Comparison of ENCODE assay signal across 8 mouse cellular contexts in genomic region chr16:28753124-28753917, GRCm38 (mm10). TPM values are rescaled to one million over a fixed set of nuclear protein-coding genes. Genes with fewer than 3 reads are reported as not detected.
DNase-seq lines count a peak whose midpoint lies in the region; ATAC-seq and TF ChIP-seq lines count a peak whose summit lies in the region.

No protein-coding gene starts in this region.

- no peak overlapping the region for H3K27ac ChIP-seq in testis, adult 2 months (ENCODE audit: control insufficient read depth, insufficient read depth, low read depth, low read length)

- no peaks in the 10 kb centered on the region for H3K79me2 ChIP-seq in myocyte (ENCODE audit: control insufficient read depth, insufficient read depth)

- peaks cover 13% of the 10 kb centered on the region for H3K27me3 ChIP-seq in myocyte (ENCODE audit: control insufficient read depth, insufficient read depth, insufficient read length)
- no peaks in the 10 kb centered on the region for H3K27me3 ChIP-seq in testis, adult 2 months (ENCODE audit: control insufficient read depth, insufficient read depth, low read length)

- H3K4me1 ChIP-seq in testis, adult 2 months (ENCODE audit: control insufficient read depth, insufficient read depth, low read length): peaks cover 6% of the 10 kb centered on the region; the same call in 1 of the 2 replicates

- no peak for ATAC-seq in CD4-positive, CD25-positive, alpha-beta regulatory T cell, adult 4 months

- no peak overlapping the region for H3K4me3 ChIP-seq in myocyte
- peak overlapping the region; percentile 36 for H3K4me3 ChIP-seq in testis, adult 2 months (ENCODE audit: control insufficient read depth, low read depth, low read length)

- H3K36me3 ChIP-seq in myocyte (ENCODE audit: control insufficient read depth, insufficient read depth): no peaks in the 10 kb centered on the region
- no peaks in the 10 kb centered on the region for H3K36me3 ChIP-seq in testis, adult 2 months (ENCODE audit: control insufficient read depth, insufficient read depth, low read length)

- peak; percentile 70 for DNase-seq in adrenal gland, postnatal 14 days
- peak; percentile 90 for DNase-seq in embryo, embryonic 11 days
- peak; percentile 47 to 54 for DNase-seq in heart, adult 18-20 months
- DNase-seq in kidney, adult 11 months: peak; percentile 2
- peak; percentile 90 to 94 for DNase-seq in left cerebral cortex, postnatal 14 days (ENCODE audit: low spot score in 2 of 2)

- intact Hi-C loops in left cerebral cortex, postnatal 14 days (cut with DNase I): loop anchor here (5.0 kb wide), 1 partner anchor 156 kb away; no protein-coding TSS in a partner anchor

- H3K4me2 ChIP-seq in myocyte (ENCODE audit: low read depth): no peak overlapping the region

- no peak for TF ChIP-seq POLR2A in myocyte (IDR thresholded peaks at IDR 0.05; ENCODE audit: insufficient read length, low read depth)
- no peak for TF ChIP-seq POLR2A in testis, adult 2 months (IDR thresholded peaks at IDR 0.05; ENCODE audit: control insufficient read depth, low read depth, low read length)

- no peak for TF ChIP-seq CTCF in testis, adult 2 months (IDR thresholded peaks at IDR 0.05; ENCODE audit: control insufficient read depth, insufficient read depth, insufficient replicate concordance, low read depth, low read length)

- H3ac ChIP-seq in myocyte (ENCODE audit: control insufficient read depth, insufficient read length): no peak overlapping the region

TF ChIP-seq in myocyte, 11 proteins besides CTCF, POLR2A, EP300 and RAD21:
- peak; percentile 40 for TF ChIP-seq REST (IDR thresholded peaks at IDR 0.05; ENCODE audit: insufficient read depth, insufficient read length)
- TF ChIP-seq SRF (IDR thresholded peaks at IDR 0.05; ENCODE audit: control insufficient read depth, insufficient read length, low read depth): no peak

RNA-seq across cellular contexts. Expression of gene Fgf12, which starts 0.5 kb away (rescaled TPM):
- total RNA-seq in adrenal gland, postnatal 14 days (2021): 2.7 and 4.3 TPM in 2 replicates
- total RNA-seq in heart, adult 18-20 months (2021): 10 to 100 TPM; 12.2 to 13.2 TPM
- 100 to 1,000 TPM; 284 to 306 TPM for total RNA-seq in left cerebral cortex, postnatal 14 days (2021)
- not detected for polyA plus RNA-seq in myocyte (2012; fragmentation: generic; extraction: Trizol)
- 2.8 and 3.0 TPM in 2 replicates for polyA plus RNA-seq in testis, adult 2 months (2012; rRNA removed)
- not detected for polyA plus RNA-seq in CD4-positive, CD25-positive, alpha-beta regulatory T cell, adult 4 months (2017; shearing (Covaris generic))

Comparison
In these comparisons a context has a peak if more than half of its experiments do, and no peak if none do; other contexts are left out.
1. DNase-seq: peak in every context shown above with its lines; median percentile 92 in left cerebral cortex, postnatal 14 days; 90 in embryo, embryonic 11 days; 70 in adrenal gland, postnatal 14 days; 50 in heart, adult 18-20 months; 2 in kidney, adult 11 months.
2. RNA of gene Fgf12, which starts 0.5 kb away (total RNA-seq): 284 to 306 TPM in left cerebral cortex, postnatal 14 days; 12.2 to 13.2 TPM in heart, adult 18-20 months and 2.7 to 4.3 TPM in adrenal gland, postnatal 14 days; every median in the first group is over 10 times any median in the second.